Mouse (Mus musculus) spleen, postnatal 4 days (tissue): Measurements from ENCODE around the gene Lrp5.
A peak's percentile ranks its signal among the peaks of the same experiment; 100 is the strongest.

Source experiments
- DNase-seq, 2 experiments: peaks; one replicate each; pipeline ENCODE4 v3.0.0; 2022; ENCODE audit warnings: low spot score in 2 of 2

The Lrp5 gene

GRCm38 (mm10) chr19:3686215-3686894 lies at the start of gene Lrp5:
TSS of gene Lrp5 (minus strand) at chr19:3686564.
- peak; percentile 24 to 69 for DNase-seq

GRCm38 (mm10) chr19:3736001-3736400 lies 49.6 kb upstream of the Lrp5 start:
- DNase-seq, result no peak

- DNase-seq, result no peak
Observed at GRCm38 (mm10) chr19:3730781-3731646, 44.6 kb upstream of the Lrp5 start.

GRCm38 (mm10) chr19:3728901-3729300 lies 42.5 kb upstream of the Lrp5 start:
- no peak for DNase-seq

GRCm38 (mm10) chr19:3724779-3725178 lies 38.4 kb upstream of the Lrp5 start:
- DNase-seq, result peak; percentile 59 to 80

GRCm38 (mm10) chr19:3723904-3724303 lies 37.5 kb upstream of the Lrp5 start:
- peak; percentile 59 to 81 for DNase-seq

GRCm38 (mm10) chr19:3723170-3723569 lies 36.8 kb upstream of the Lrp5 start:
- no peak for DNase-seq

GRCm38 (mm10) chr19:3719362-3719891 lies 33.1 kb upstream of the Lrp5 start:
- DNase-seq, result peak; percentile 40 to 80

GRCm38 (mm10) chr19:3718481-3719361 lies 32.4 kb upstream of the Lrp5 start:
- peak; percentile 69 to 85 for DNase-seq

GRCm38 (mm10) chr19:3714381-3714780 lies 28.0 kb upstream of the Lrp5 start:
- DNase-seq, result no peak

GRCm38 (mm10) chr19:3710436-3710835 lies 24.1 kb upstream of the Lrp5 start:
- DNase-seq, result no peak

GRCm38 (mm10) chr19:3709013-3709787 lies 22.8 kb upstream of the Lrp5 start:
- DNase-seq, result no peak

- DNase-seq, result peak; percentile 96 to 98
Observed at GRCm38 (mm10) chr19:3708078-3709012, 22.0 kb upstream of the Lrp5 start, which contains the start of gene 1810055G02Rik. TSS of gene 1810055G02Rik (plus strand) at chr19:3708293.

GRCm38 (mm10) chr19:3707553-3707952 lies 21.2 kb upstream of the Lrp5 start:
- DNase-seq, result no peak

GRCm38 (mm10) chr19:3706258-3706657 lies 19.9 kb upstream of the Lrp5 start:
- no peak for DNase-seq

GRCm38 (mm10) chr19:3702460-3702859 lies 16.1 kb upstream of the Lrp5 start:
- no peak for DNase-seq

- peak; percentile 69 to 90 for DNase-seq
Observed at GRCm38 (mm10) chr19:3699508-3700438, 13.4 kb upstream of the Lrp5 start.

GRCm38 (mm10) chr19:3698035-3698434 lies 11.7 kb upstream of the Lrp5 start:
- peak in 1 of 2 experiments; percentile 54 for DNase-seq

- DNase-seq, result no peak
Observed at GRCm38 (mm10) chr19:3695976-3696375, 9.6 kb upstream of the Lrp5 start.
